Mouse (Mus musculus): ENCODE measurements around the gene B4galnt1.
A peak's percentile ranks its signal among the peaks of the same experiment; 100 is the strongest.

DNA sequence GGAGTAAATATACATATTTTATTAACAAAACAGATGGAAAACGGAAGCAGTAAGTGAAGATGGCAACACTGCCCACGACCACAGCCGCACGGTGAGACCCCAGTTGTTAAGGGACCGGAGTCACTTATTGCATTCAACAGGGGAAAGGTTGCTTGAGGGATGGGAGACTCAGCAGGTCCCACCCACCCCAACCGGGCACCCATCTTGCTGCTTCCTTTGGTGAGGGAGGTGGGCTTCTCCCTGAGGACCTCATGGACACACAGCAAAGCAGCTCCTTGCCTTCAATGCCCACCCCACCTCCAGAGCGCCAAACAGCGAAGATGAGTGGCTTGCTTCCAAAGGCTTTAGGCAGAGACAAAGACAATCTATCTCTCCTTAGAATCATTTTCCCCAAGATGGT is 32.1 kb downstream of the B4galnt1 start:
- 0 out of 2 replicates have a peak, but pooled peaks have one; percentile 2 for TF ChIP-seq POLR2A (IDR thresholded peaks at IDR 0.05; ENCODE audit: borderline replicate concordance, extremely low read depth, low read depth, low read length)
- no peak for TF ChIP-seq CTCF (IDR thresholded peaks at IDR 0.05; ENCODE audit: insufficient read depth, low read length)
